Mouse (Mus musculus) forebrain, embryonic 13.5 days (tissue): ENCODE data around the gene Ccdc6. TPM values are rescaled to one million over a fixed set of nuclear protein-coding genes. Genes with fewer than 3 reads are reported as not detected.

Experiments used
- ATAC-seq: fragments of 200-750 bp; cut with Nextera tagmentation; 2 replicates; pipeline ENCODE4 v1.8.0; 2017
- H3K27ac ChIP-seq: fragments of 300-500 bp; sonication (generic); 2 replicates; pipeline ENCODE4 v1.5.1; 2015; ENCODE audit warnings: inconsistent platforms, mild to moderate bottlenecking, moderate library complexity
- H3K27me3 ChIP-seq: fragments of 300-500 bp; sonication (generic); 2 replicates; pipeline ENCODE4 v1.6.1; 2015; ENCODE audit warnings: mild to moderate bottlenecking, inconsistent platforms
- H3K36me3 ChIP-seq: fragments of 300-500 bp; sonication (generic); 2 replicates; pipeline ENCODE4 v1.6.1; 2015; ENCODE audit warnings: mild to moderate bottlenecking, inconsistent platforms; ENCODE audit not compliant: poor library complexity, severe bottlenecking
- H3K4me1 ChIP-seq: fragments of 300-500 bp; sonication (generic); 2 replicates; pipeline ENCODE4 v1.6.1; 2015; ENCODE audit warnings: inconsistent platforms
- H3K4me2 ChIP-seq: fragments of 300-500 bp; sonication (generic); 2 replicates; pipeline ENCODE4 v1.6.1; 2015; ENCODE audit warnings: inconsistent platforms, mild to moderate bottlenecking, moderate library complexity
- H3K4me3 ChIP-seq: fragments of 300-500 bp; sonication (generic); 2 replicates; pipeline ENCODE4 v1.5.1; 2015; ENCODE audit warnings: mild to moderate bottlenecking, inconsistent platforms
- H3K9ac ChIP-seq: fragments of 300-500 bp; sonication (generic); 2 replicates; pipeline ENCODE4 v1.6.1; 2015; ENCODE audit warnings: mild to moderate bottlenecking, inconsistent platforms
- H3K9me3 ChIP-seq: fragments of 300-500 bp; sonication (generic); replicated peaks from 2 replicates; pipeline ENCODE4 v1.6.1; 2016; ENCODE audit warnings: inconsistent platforms
- WGBS: fragments of 180-500 bp; shearing (Covaris S2); methylation state at CpG from one replicate; pipeline ENCODE4 v1.1.7; 2015; 5-methylcytosine and 5-hydroxymethylcytosine counted together
- polyA plus RNA-seq: library from polyadenylated mRNA; unstranded; fragments of >200 nt; fragmentation: Nextera tagmentation; extraction: Ambion mirVana; gene quantifications from 2 replicates; pipeline ENCODE4 v1.2.1, GENCODE M21; 2015

Ccdc6 gene
- polyA plus RNA-seq, 1 experiment from 2014 or later, result 15.9 TPM

DNA sequence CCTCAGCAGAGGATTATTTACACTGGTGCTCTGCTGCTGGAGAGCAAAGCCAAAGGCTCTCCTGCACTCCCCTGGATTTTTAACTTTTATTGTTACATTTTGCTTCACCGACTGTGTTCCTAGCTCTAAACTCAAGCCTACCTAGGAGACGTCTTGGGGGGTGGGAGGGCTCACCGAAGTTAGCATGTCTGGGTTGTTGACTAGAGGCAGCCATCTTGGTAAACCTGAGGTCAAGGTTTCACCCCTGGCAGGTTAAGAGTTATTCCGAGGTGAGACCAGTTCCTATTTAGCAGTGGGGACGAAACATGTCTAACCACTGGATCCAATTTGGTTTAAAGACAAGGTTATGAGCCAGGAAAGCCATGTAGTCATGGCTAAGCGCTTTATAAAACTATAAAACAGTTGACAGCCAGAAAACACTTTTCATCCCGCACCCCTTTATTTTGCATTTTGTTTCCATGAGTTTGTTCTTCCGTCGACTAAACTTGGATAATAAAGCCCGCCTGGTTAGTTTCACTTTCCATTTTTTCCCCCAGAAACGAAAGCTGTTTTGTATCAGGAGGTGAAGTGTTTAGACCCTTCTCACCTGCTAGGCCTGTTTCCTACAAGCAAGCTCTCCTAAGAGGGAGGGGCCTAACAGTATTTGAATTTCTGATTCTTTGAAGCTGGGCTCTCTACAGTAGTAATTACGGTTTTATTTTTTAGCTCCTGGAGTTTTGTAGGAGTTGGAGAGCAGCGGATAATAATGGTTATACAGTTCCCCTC, 1.2 kb upstream of the Ccdc6 start:
- H3K4me2 ChIP-seq, result peak overlapping the region; percentile 86
- H3K9ac ChIP-seq, result peak overlapping the region; percentile 49; the same call in 1 of the 2 replicates
- H3K9me3 ChIP-seq, result no peaks in the 10 kb centered on the region
- 19% methylated on average over 13 of the region's 13 CpGs for WGBS
- no peak overlapping the region for H3K27ac ChIP-seq
- no peak for ATAC-seq
- no peaks in the 10 kb centered on the region; the same call in 1 of the 2 replicates for H3K36me3 ChIP-seq
- peaks cover 38% of the 10 kb centered on the region for H3K4me1 ChIP-seq
- H3K4me3 ChIP-seq, result peak overlapping the region; percentile 94
- no peaks in the 10 kb centered on the region for H3K27me3 ChIP-seq

DNA sequence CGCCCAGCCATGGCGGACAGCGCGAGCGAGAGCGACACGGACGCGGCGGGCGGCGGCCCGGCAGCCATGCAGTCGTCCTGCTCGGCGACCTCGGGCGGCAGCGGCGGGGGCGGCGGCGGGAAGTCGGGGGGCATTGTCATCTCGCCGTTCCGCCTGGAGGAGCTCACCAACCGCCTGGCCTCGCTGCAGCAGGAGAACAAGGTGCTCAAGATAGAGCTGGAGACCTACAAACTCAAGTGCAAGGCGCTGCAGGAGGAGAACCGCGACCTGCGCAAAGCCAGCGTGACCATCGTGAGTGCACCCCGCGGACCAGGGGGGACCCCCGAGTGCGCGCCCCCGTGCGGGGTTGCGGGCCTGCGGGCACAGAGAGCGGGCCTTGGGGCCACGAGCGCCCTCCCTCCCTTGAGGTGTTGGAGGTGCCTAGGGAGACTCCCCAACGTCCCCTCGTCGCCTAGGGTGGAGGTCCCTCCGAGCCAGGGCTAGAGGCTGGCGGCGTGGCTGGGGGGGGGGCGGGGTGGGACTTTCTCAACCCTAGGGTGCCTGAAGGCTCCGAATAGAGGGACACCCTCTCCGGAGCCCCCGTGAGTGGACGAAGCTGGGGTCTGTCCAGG, 475 bp downstream of the Ccdc6 start:
- Histone ChIP-seq H3K4me2 (peak overlapping the region; percentile 86), H3K4me3 (peak overlapping the region; percentile 94), H3K9ac (peak overlapping the region; percentile 90), H3K27ac (peak overlapping the region; percentile 76), H3K27me3 (no peaks in the 10 kb centered on the region), H3K4me1 (peaks cover 38% of the 10 kb centered on the region), H3K36me3 (peaks cover 7% of the 10 kb centered on the region), H3K9me3 (peaks cover 4% of the 10 kb centered on the region)
- peak; percentile 20 for ATAC-seq
- WGBS, result under 1% methylated on average over 45 of the region's 58 CpGs

DNA sequence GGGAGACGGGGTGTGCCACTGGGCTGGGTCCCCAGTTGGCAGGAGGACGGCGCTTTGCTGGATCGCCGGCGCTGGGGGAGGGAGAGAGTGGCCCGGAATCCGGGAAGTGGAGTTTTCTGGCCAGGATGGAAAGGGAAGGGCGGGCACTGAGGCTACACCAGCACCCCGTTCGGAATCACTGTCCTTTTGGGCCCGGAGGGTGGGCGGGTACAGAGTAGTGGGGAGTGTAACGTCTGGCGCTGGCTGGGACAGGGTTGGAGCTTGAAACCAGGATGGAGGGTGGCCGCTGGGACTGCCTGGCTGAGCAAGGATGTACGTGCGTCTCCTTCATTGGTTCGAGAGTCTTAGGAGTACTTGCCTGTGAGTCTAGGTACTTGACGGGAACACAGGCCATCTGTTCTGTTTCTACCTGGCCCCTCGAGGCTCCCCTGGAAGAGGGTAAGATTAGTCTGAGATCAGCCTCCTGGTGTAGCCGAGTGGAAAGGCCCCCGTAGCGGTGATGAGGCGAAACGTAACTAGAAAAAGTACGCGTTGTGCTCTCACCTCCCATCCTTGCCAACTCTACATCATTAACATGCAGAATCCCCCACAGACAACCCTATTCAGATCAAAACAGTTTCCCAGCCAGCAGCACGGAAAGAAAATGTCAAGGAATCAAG, 1.1 kb downstream of the Ccdc6 start:
- peak overlapping the region; percentile 90 for H3K9ac ChIP-seq
- H3K4me1 ChIP-seq, result peaks cover 38% of the 10 kb centered on the region
- H3K4me3 ChIP-seq, result peak overlapping the region; percentile 94
- H3K9me3 ChIP-seq, result peaks cover 4% of the 10 kb centered on the region
- peaks cover 9% of the 10 kb centered on the region for H3K36me3 ChIP-seq
- peak overlapping the region; percentile 76 for H3K27ac ChIP-seq
- ATAC-seq, result peak; percentile 57
- H3K4me2 ChIP-seq, result peak overlapping the region; percentile 86
- WGBS, result under 1% methylated on average over 29 of the region's 29 CpGs
- H3K27me3 ChIP-seq, result no peaks in the 10 kb centered on the region

GRCm38 (mm10) chr10:70098626-70099025, 1.7 kb downstream of the Ccdc6 start:
- peaks cover 4% of the 10 kb centered on the region for H3K9me3 ChIP-seq
- ATAC-seq, result no peak
- peak overlapping the region; percentile 94 for H3K4me3 ChIP-seq
- 8% methylated on average over 6 of the region's 6 CpGs for WGBS
- H3K4me1 ChIP-seq, result peaks cover 38% of the 10 kb centered on the region
- H3K27me3 ChIP-seq, result no peaks in the 10 kb centered on the region
- peak overlapping the region; percentile 76 for H3K27ac ChIP-seq
- peak overlapping the region; percentile 90 for H3K9ac ChIP-seq
- peak overlapping the region; percentile 86 for H3K4me2 ChIP-seq
- peaks cover 15% of the 10 kb centered on the region for H3K36me3 ChIP-seq

GRCm38 (mm10) chr10:70099052-70099451, 2.1 kb downstream of the Ccdc6 start:
- H3K27ac ChIP-seq, result no peak overlapping the region
- peak overlapping the region; percentile 94 for H3K4me3 ChIP-seq
- 37% methylated on average over 8 of the region's 8 CpGs for WGBS
- H3K36me3 ChIP-seq, result peaks cover 15% of the 10 kb centered on the region
- H3K27me3 ChIP-seq, result no peaks in the 10 kb centered on the region
- peak overlapping the region; percentile 90 for H3K9ac ChIP-seq
- no peak for ATAC-seq
- peak overlapping the region; percentile 86 for H3K4me2 ChIP-seq
- H3K9me3 ChIP-seq, result peaks cover 4% of the 10 kb centered on the region
- peaks cover 38% of the 10 kb centered on the region for H3K4me1 ChIP-seq

GRCm38 (mm10) chr10:70102086-70102485, 5.2 kb downstream of the Ccdc6 start:
- H3K9ac ChIP-seq, result no peak overlapping the region
- no peak overlapping the region for H3K27ac ChIP-seq
- H3K4me1 ChIP-seq, result peaks cover 18% of the 10 kb centered on the region
- WGBS, result 94% methylated on average over 4 of the region's 4 CpGs
- no peak overlapping the region for H3K4me2 ChIP-seq
- ATAC-seq, result no peak
- no peak overlapping the region for H3K4me3 ChIP-seq
- no peaks in the 10 kb centered on the region for H3K27me3 ChIP-seq
- peaks cover 4% of the 10 kb centered on the region for H3K9me3 ChIP-seq
- H3K36me3 ChIP-seq, result peaks cover 26% of the 10 kb centered on the region

DNA sequence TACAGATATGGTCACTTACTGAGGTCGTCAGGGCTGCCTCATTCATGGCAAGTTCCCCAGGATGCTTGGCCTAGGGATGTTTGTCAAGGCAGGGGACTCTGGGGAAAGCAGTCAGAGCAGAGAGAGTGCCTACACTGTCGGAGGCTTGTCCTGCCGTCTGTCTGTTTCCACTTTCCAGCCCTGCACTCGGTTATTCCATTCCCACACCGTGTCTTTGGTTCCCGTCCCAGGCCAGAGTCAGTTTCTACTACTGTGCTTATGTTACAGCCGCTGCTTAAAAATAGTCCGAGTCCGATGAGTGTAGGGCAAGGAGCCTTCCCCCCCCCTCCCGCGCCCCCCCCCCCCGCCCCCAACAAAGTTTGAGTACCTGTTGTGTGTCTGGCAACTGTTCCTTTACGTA, 11.1 kb downstream of the Ccdc6 start:
- Histone ChIP-seq H3K9ac (no peak overlapping the region), H3K4me2 (no peak overlapping the region)
- 72% methylated on average over 13 of the region's 13 CpGs for WGBS

DNA sequence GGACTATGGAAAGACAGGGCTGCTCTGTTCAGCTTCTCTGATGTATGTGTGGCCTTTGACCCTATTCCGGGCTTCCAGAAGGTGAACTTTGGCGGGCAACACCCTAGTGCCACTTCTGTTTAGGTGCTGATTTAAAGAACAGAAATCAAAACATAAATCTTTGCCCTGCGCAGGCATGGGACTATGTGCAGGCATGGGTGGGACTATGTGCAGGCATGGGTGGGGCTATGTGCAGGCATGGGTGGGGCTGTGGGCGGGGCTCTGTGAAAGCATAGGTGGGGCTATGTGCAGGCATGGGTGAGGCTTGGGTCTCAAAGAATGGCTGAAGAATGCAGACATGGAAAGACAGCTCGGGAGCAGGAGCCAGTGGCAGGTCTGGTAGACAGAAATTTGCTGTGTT, 13.1 kb downstream of the Ccdc6 start:
- H3K27ac ChIP-seq, result no peak overlapping the region
- no peaks in the 10 kb centered on the region for H3K27me3 ChIP-seq
- 84% methylated on average over 5 of the region's 5 CpGs for WGBS
- peaks cover 26% of the 10 kb centered on the region; the same call in 1 of the 2 replicates for H3K36me3 ChIP-seq
- H3K4me2 ChIP-seq, result no peak overlapping the region
- H3K4me1 ChIP-seq, result no peaks in the 10 kb centered on the region
- no peak overlapping the region for H3K9ac ChIP-seq
- H3K9me3 ChIP-seq, result 0 out of 2 replicates have a peak, but pooled peaks cover 4% of the 10 kb centered on the region
- no peak for ATAC-seq
- no peak overlapping the region for H3K4me3 ChIP-seq

More for the DNA sequence above, 11.1 kb downstream of the Ccdc6 start:
- no peaks in the 10 kb centered on the region for H3K9me3 ChIP-seq
- H3K27me3 ChIP-seq, result no peaks in the 10 kb centered on the region
- H3K4me3 ChIP-seq, result no peak overlapping the region
- H3K27ac ChIP-seq, result no peak overlapping the region
- H3K4me1 ChIP-seq, result no peaks in the 10 kb centered on the region
- peaks cover 26% of the 10 kb centered on the region; the same call in 1 of the 2 replicates for H3K36me3 ChIP-seq
- no peak for ATAC-seq

GRCm38 (mm10) chr10:70110815-70111214, 13.9 kb downstream of the Ccdc6 start:
- Histone ChIP-seq H3K27me3 (no peaks in the 10 kb centered on the region), H3K4me1 (no peaks in the 10 kb centered on the region), H3K27ac (no peak overlapping the region), H3K9ac (no peak overlapping the region), H3K36me3 (peaks cover 20% of the 10 kb centered on the region; the same call in 1 of the 2 replicates), H3K4me3 (no peak overlapping the region), H3K9me3 (0 out of 2 replicates have a peak, but pooled peaks cover 4% of the 10 kb centered on the region), H3K4me2 (no peak overlapping the region)
- no peak for ATAC-seq
- 94% methylated on average over 7 of the region's 7 CpGs for WGBS

DNA sequence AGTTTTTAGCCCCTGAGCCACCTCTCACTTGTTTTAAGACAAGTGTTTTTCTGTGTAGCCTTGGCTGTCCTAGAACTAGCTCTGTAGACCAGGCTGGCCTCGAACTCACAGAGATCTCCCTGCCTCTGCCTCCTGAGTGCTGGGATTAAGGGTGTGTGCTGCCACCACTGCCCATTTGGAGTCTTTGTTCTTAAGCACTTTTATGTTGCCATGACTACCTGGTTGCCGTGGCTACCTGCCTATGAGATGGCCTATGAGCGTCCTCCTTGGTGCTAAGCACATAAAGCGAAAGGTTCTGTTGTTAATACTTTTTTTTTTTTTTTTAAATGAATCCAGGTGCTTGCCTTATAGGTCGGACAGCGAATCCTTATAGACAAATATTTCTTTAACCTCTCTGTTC, 14.7 kb downstream of the Ccdc6 start:
- H3K9ac ChIP-seq, result no peak overlapping the region
- H3K4me3 ChIP-seq, result no peak overlapping the region
- no peak for ATAC-seq
- no peak overlapping the region for H3K27ac ChIP-seq
- 0 out of 2 replicates have a peak, but pooled peaks cover 4% of the 10 kb centered on the region for H3K9me3 ChIP-seq
- no peaks in the 10 kb centered on the region for H3K27me3 ChIP-seq
- peaks cover 17% of the 10 kb centered on the region; the same call in 1 of the 2 replicates for H3K36me3 ChIP-seq
- 90% methylated on average over 6 of the region's 6 CpGs for WGBS
- no peak overlapping the region for H3K4me2 ChIP-seq
- H3K4me1 ChIP-seq, result no peaks in the 10 kb centered on the region

DNA sequence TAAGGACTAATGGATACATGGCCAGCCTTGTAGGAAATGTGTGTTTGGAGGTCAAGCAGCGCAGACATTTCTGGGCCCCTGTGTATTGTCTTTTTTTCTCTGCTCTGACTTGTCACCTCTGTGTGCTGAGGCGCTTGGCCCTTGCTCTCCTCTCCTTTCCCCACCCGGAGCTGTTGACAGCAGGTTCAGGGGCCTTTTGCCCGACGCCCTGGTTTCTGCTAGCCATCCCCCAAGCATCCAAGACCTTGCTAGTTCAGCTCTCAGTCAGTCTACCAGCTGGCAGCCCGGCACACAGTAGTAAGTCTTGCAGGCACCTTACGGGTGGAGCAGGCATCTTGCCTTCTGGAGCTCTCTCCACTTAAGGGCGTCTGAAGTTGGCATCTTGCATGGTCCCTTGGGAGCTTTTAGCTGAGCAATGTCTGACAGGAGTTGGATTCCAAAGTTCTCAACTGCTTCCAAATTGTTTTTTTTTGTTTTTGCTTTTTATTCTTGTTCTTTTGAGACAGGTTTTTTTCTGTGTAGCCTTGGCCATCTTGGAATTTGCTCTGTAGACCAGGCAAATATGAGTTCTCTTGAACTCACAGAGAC, 17.2 kb downstream of the Ccdc6 start:
- no peak for ATAC-seq
- 92% methylated on average over 8 of the region's 8 CpGs for WGBS
- Histone ChIP-seq H3K36me3 (peaks cover 17% of the 10 kb centered on the region; the same call in 1 of the 2 replicates), H3K9me3 (0 out of 2 replicates have a peak, but pooled peaks cover 4% of the 10 kb centered on the region), H3K4me1 (peaks cover 3% of the 10 kb centered on the region), H3K4me3 (no peak overlapping the region), H3K27me3 (no peaks in the 10 kb centered on the region), H3K27ac (no peak overlapping the region), H3K4me2 (no peak overlapping the region), H3K9ac (no peak overlapping the region)
